Mouse (Mus musculus) heart, embryonic 16.5 days (tissue): ENCODE measurements around the gene Il33. TPM values are rescaled to one million over a fixed set of nuclear protein-coding genes. Genes with fewer than 3 reads are reported as not detected.
A peak's percentile ranks its signal among the peaks of the same experiment; 100 is the strongest.

Source experiments
- ATAC-seq: fragments of 200-750 bp; cut with Nextera tagmentation; replicated peaks from 2 replicates; pipeline ENCODE4 v1.8.0; 2017; ENCODE audit warnings: moderate number of reproducible peaks; ENCODE audit not compliant: insufficient read depth, low FRiP score; ENCODE audit errors: extremely low read depth
- H3K27ac ChIP-seq: fragments of 300-500 bp; sonication (generic); 2 replicates; pipeline ENCODE4 v1.5.1; 2014; ENCODE audit warnings: mild to moderate bottlenecking, low read length, control low read depth, moderate library complexity
- H3K27me3 ChIP-seq: fragments of 300-500 bp; sonication (generic); 2 replicates; pipeline ENCODE4 v1.6.1; 2014; ENCODE audit warnings: low read length, mixed read lengths; ENCODE audit not compliant: control insufficient read depth, insufficient read depth
- H3K36me3 ChIP-seq: fragments of 300-500 bp; sonication (generic); 2 replicates; pipeline ENCODE4 v1.6.1; 2014; ENCODE audit not compliant: control insufficient read depth, insufficient read depth
- H3K4me1 ChIP-seq: fragments of 300-500 bp; sonication (generic); 2 replicates; pipeline ENCODE4 v1.6.1; 2014; ENCODE audit warnings: low read length, mixed read lengths; ENCODE audit not compliant: control insufficient read depth, insufficient read depth
- H3K4me2 ChIP-seq: fragments of 300-500 bp; sonication (generic); 2 replicates; pipeline ENCODE4 v1.6.1; 2014; ENCODE audit warnings: low read depth, mild to moderate bottlenecking, control low read depth, low read length
- H3K4me3 ChIP-seq: fragments of 300-500 bp; sonication (generic); 2 replicates; pipeline ENCODE4 v1.5.1; 2014; ENCODE audit warnings: mild to moderate bottlenecking, control low read depth, low read length
- H3K9ac ChIP-seq: fragments of 300-500 bp; sonication (generic); 2 replicates; pipeline ENCODE4 v1.6.1; 2014; ENCODE audit warnings: low read length, control low read depth
- H3K9me3 ChIP-seq: fragments of 300-500 bp; sonication (generic); replicated peaks from 2 replicates; pipeline ENCODE4 v1.6.1; 2016; ENCODE audit warnings: low read length; ENCODE audit not compliant: control insufficient read depth
- WGBS: fragments of 180-500 bp; shearing (Covaris S2); extraction: QIAGEN DNeasy Blood & Tissue Kit; methylation state at CpG from one replicate; pipeline ENCODE4 v1.1.7; 2014; 5-methylcytosine and 5-hydroxymethylcytosine counted together
- polyA plus RNA-seq: library from polyadenylated mRNA; unstranded; fragments of >200 nt; fragmentation: Nextera tagmentation; extraction: Ambion mirVana; gene quantifications from 2 replicates; pipeline ENCODE4 v1.2.1, GENCODE M21; 2015

The Il33 gene
- polyA plus RNA-seq, 1 experiment from 2014 or later, result 9.7 TPM

DNA sequence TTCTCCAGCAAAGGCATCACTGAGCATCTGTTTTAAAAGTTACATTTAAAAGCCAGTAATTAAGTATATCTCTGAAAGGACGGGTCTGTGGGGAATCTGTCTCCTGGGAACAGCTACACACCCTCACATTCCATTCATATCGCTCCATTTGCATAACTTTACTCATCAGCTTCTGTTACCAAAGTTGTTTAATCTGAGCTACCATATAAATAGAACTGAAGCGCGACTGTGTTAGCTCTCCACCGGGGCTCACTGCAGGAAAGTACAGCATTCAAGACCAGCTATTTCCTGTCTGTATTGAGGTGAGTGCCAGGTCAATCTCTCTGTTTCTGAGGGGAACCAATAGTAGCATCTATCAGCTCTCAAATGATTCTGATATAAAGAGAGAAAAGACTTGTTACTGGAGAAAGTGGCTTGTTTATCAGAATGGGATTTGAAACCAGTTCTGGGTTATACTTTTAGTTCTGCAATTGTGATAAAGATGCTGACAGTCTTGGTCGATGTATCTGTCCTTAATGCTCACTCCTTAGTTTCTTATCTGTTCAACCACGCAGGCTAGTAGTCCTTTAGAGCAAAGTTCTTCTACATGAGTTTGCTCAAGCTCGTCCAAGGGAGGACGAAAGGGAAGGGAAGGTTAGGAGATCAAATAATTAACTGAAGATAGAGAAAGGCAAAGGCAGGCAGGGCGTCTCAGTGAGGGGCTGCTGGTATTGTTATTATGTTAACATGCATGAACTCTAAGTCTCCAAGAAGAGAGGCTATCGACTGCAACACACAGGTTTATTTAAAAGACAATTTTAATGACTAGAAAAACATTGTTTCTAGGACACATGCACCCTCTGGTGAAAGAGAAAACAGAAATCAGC, 20.9 kb downstream of the Il33 start:
- Histone ChIP-seq H3K36me3 (no peaks in the 10 kb centered on the region), H3K4me2 (peak overlapping the region; percentile 0)

GRCm38 (mm10) chr19:29946423-29946716, 21.5 kb downstream of the Il33 start:
- peaks cover 8% of the 10 kb centered on the region for H3K4me1 ChIP-seq

More for the DNA sequence above, 20.9 kb downstream of the Il33 start:
- H3K27me3 ChIP-seq, result no peaks in the 10 kb centered on the region
- peak overlapping the region; percentile 41; the same call in 1 of the 2 replicates for H3K27ac ChIP-seq
- peaks cover 8% of the 10 kb centered on the region for H3K4me1 ChIP-seq
- no peak for ATAC-seq
- H3K4me3 ChIP-seq, result no peak overlapping the region
- no peaks in the 10 kb centered on the region for H3K9me3 ChIP-seq
- WGBS, result 13% methylated on average over 11 of the region's 11 CpGs
- H3K9ac ChIP-seq, result no peak overlapping the region

GRCm38 (mm10) chr19:29947056-29947455, 22.1 kb downstream of the Il33 start:
- Histone ChIP-seq H3K36me3 (no peaks in the 10 kb centered on the region), H3K27me3 (no peaks in the 10 kb centered on the region), H3K9ac (no peak overlapping the region), H3K4me2 (no peak overlapping the region), H3K9me3 (no peaks in the 10 kb centered on the region), H3K4me1 (peaks cover 8% of the 10 kb centered on the region), H3K4me3 (no peak overlapping the region), H3K27ac (no peak overlapping the region)
- ATAC-seq, result no peak
- whole genome bisulfite sequencing, result 90% methylated on average over 9 of the region's 9 CpGs

More at GRCm38 (mm10) chr19:29946423-29946716, 21.5 kb downstream of the Il33 start:
- no peak overlapping the region for H3K27ac ChIP-seq
- ATAC-seq, result no peak
- H3K4me3 ChIP-seq, result no peak overlapping the region
- no peaks in the 10 kb centered on the region for H3K9me3 ChIP-seq
- H3K9ac ChIP-seq, result no peak overlapping the region
- H3K4me2 ChIP-seq, result no peak overlapping the region
- H3K36me3 ChIP-seq, result no peaks in the 10 kb centered on the region
- no peaks in the 10 kb centered on the region for H3K27me3 ChIP-seq

DNA sequence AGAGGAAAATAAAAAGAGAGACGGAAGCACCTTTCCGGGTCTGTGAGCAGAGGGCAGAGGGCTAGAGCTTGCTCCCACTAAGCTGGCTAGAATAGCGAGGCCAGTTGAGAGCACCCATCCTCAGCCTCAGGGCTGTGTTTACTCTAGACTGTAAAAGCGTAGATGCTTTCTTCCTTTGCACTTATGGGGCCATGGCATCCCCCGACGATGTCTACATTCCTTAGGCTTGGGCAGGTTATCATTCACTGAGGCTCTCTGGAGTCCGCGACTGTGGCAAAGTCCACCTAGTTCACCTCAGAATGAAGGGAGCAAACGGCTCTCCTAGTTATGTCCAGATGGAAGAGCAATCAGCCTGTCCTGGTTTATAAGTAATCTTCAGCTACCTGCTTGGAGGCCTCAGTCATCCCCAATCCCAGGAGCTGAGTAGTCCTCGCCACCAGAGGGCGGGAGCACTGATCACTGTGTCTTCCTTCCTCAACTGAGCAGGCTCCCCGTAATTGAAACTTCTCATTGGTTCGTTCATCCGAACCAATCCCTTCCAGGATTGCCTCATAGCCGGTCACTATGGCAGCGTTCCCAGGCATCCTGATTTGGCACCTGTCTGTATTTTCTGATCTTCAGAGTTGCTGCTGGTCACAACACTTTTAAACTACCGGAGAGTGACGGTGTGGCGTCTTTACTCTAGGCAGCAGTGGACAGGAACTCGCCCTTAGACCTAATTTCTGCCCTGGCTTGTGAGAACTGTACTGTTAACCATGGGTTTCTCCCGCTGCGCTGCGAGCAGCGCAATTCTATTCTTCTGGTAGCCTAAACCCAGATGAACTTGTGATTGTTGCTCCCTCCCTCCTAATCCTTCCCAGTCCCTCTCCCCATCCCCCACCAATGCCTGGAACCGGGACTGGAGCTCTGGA, 23.2 kb downstream of the Il33 start:
- Histone ChIP-seq H3K4me3 (peak overlapping the region; percentile 54), H3K4me2 (peak overlapping the region; percentile 73), H3K27me3 (no peaks in the 10 kb centered on the region), H3K9me3 (no peaks in the 10 kb centered on the region), H3K27ac (no peak overlapping the region), H3K4me1 (peaks cover 8% of the 10 kb centered on the region), H3K9ac (peak overlapping the region; percentile 52), H3K36me3 (no peaks in the 10 kb centered on the region)
- peak; percentile 95 for ATAC-seq
- WGBS, result 21% methylated on average over 25 of the region's 25 CpGs

GRCm38 (mm10) chr19:29952538-29952937, 27.6 kb downstream of the Il33 start:
- H3K36me3 ChIP-seq, result no peaks in the 10 kb centered on the region
- 81% methylated on average over 5 of the region's 5 CpGs for WGBS
- no peaks in the 10 kb centered on the region for H3K9me3 ChIP-seq
- no peaks in the 10 kb centered on the region for H3K27me3 ChIP-seq
- no peak overlapping the region for H3K27ac ChIP-seq
- no peak overlapping the region for H3K4me2 ChIP-seq
- no peak overlapping the region for H3K9ac ChIP-seq
- H3K4me3 ChIP-seq, result no peak overlapping the region
- no peak for ATAC-seq
- H3K4me1 ChIP-seq, result 0 out of 2 replicates have a peak, but pooled peaks cover 4% of the 10 kb centered on the region

DNA sequence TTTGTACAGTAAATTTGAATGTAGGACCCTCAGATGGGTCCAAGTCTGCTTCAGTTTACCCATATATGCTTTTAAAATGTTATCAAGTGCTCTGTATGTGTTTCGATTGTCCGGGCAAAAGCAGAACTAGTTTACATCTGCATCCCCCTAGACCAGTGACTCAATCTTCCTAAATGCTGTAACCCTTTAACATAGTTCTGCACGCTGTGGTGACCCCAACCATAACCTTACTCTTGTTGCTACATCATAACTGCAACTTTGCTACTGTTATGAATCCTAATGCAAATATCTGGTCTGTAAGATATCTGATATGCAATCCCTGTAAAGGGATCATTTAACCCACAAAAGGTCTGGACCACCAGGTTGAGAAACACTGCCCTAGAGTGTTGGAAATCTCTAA, 28.9 kb downstream of the Il33 start:
- 83% methylated on average over 3 of the region's 3 CpGs for WGBS
- Histone ChIP-seq H3K4me2 (no peak overlapping the region), H3K4me1 (0 out of 2 replicates have a peak, but pooled peaks cover 1% of the 10 kb centered on the region), H3K27ac (no peak overlapping the region), H3K36me3 (no peaks in the 10 kb centered on the region), H3K27me3 (no peaks in the 10 kb centered on the region), H3K4me3 (no peak overlapping the region), H3K9ac (no peak overlapping the region), H3K9me3 (no peaks in the 10 kb centered on the region)
- ATAC-seq, result no peak

DNA sequence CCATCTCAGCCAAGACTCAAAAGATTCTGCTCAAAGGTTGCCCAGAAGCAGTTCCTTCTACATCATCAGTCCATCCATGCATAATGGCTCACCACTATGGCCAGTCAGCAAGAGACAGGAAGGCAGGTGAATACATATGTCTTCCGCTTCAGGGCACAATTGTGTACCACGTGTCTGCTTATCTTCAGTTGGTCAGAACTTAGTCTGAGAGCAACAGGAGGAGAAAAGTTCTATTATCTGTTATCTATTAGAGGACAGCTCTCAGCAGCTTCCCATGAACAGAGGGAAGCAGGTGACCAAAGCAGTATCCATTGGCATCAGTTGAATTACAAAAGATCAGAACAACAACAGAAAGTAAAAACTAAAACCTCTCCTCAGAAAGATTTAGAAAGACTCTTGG, 30.5 kb downstream of the Il33 start:
- WGBS, result 76% methylated on average over 2 of the region's 2 CpGs
- no peak overlapping the region for H3K4me3 ChIP-seq
- ATAC-seq, result no peak
- no peaks in the 10 kb centered on the region for H3K36me3 ChIP-seq
- H3K4me2 ChIP-seq, result no peak overlapping the region
- H3K4me1 ChIP-seq, result no peaks in the 10 kb centered on the region
- no peaks in the 10 kb centered on the region for H3K9me3 ChIP-seq
- no peak overlapping the region for H3K9ac ChIP-seq
- H3K27ac ChIP-seq, result no peak overlapping the region
- no peaks in the 10 kb centered on the region for H3K27me3 ChIP-seq

DNA sequence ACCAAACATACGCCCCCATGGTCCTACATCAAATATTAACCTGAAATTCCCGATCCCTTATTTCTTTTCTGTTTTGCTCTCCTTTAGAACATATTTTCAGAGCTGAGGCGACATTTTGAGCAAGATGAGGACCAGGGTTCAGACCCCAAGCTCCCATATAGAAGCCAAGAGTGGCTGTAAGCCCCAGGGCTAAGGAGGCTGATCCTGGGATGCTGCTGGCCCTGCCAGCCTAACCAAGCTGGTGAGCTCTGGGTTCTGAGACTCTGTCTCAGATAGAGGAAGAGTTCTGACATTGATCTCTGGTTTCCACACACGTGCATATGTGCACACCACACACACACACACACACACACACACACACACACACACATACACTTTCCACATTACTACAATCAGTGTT, 36.0 kb downstream of the Il33 start:
- no peaks in the 10 kb centered on the region for H3K9me3 ChIP-seq
- 81% methylated on average over 4 of the region's 4 CpGs for WGBS
- no peaks in the 10 kb centered on the region for H3K4me1 ChIP-seq
- no peaks in the 10 kb centered on the region for H3K36me3 ChIP-seq
- no peak overlapping the region for H3K9ac ChIP-seq
- H3K4me3 ChIP-seq, result no peak overlapping the region
- no peak for ATAC-seq
- no peak overlapping the region for H3K4me2 ChIP-seq
- no peak overlapping the region for H3K27ac ChIP-seq
- no peaks in the 10 kb centered on the region for H3K27me3 ChIP-seq

DNA sequence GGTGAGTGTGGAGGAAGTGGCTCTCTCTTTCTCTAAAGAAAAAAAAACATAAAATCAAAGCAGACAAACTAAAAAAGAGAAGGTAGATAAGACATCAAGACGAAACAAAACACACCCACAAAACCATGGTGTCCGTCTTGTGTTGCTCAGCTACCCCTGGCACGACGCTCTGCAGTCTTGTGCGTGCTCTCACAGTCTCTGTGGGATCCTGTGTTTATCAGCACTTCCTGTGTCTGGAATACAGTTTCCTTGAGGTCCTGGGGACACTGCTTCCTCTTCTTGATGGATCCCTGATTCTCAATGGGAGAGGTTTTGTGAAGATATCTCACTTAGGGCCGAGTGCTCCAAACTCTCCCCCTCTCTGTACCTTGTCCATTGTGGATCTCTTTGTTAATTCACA, 36.9 kb downstream of the Il33 start:
- no peak overlapping the region for H3K4me2 ChIP-seq
- H3K27ac ChIP-seq, result no peak overlapping the region
- H3K9ac ChIP-seq, result no peak overlapping the region
- 0 out of 2 replicates have a peak, but pooled peaks cover 2% of the 10 kb centered on the region for H3K9me3 ChIP-seq
- H3K4me1 ChIP-seq, result no peaks in the 10 kb centered on the region
- no peak overlapping the region for H3K4me3 ChIP-seq
- H3K36me3 ChIP-seq, result no peaks in the 10 kb centered on the region
- no peaks in the 10 kb centered on the region for H3K27me3 ChIP-seq
- no peak for ATAC-seq
- 64% methylated on average over 6 of the region's 6 CpGs for WGBS
